Mouse (Mus musculus) adrenal gland, postnatal 14 days (tissue): ENCODE measurements around the gene Nkx2-3. TPM values are rescaled to one million over a fixed set of nuclear protein-coding genes. Genes with fewer than 3 reads are reported as not detected.

Source experiments
- microRNA-seq, 2 experiments: library from miRNA; unstranded; fragments of <30 nt; microRNA quantifications; one replicate each; pipeline ENCODE4 v1.2.0; 2021
- total RNA-seq: library from RNA; stranded (reverse); gene quantifications from 2 replicates; pipeline ENCODE4 v1.2.3, GENCODE M21; 2021

The Nkx2-3 gene
- total RNA-seq, 1 experiment from 2014 or later = not detected

Small RNA genes within 50 kb of the gene (microRNA-seq; reads per million reads assigned to microRNA genes)
- gene Gm22646 = 0 reads per million in 2 experiments

Other genes starting within 250 kb of the Nkx2-3 start
- not detected in 2 replicates for gene Hpse2, start 224.0 kb upstream of the Nkx2-3 start, total RNA-seq
- gene Cnnm1, start 171.9 kb upstream of the Nkx2-3 start, total RNA-seq = 0.41 and 0.48 TPM in 2 replicates
- 184 and 213 TPM in 2 replicates for gene Got1, start 87.7 kb upstream of the Nkx2-3 start, total RNA-seq
- 58.0 and 62.1 TPM in 2 replicates for gene Slc25a28, start 62.6 kb downstream of the Nkx2-3 start, total RNA-seq
- gene Entpd7, start 77.3 kb downstream of the Nkx2-3 start, total RNA-seq = 16.3 and 18.5 TPM in 2 replicates
- 14.9 and 18.0 TPM in 2 replicates for gene Cutc, start 140.7 kb downstream of the Nkx2-3 start, total RNA-seq
- gene Cox15, start 140.7 kb downstream of the Nkx2-3 start, total RNA-seq = 31.8 and 32.4 TPM in 2 replicates
- gene Abcc2, start 169.9 kb downstream of the Nkx2-3 start, total RNA-seq = 1.8 and 17.0 TPM in 2 replicates